Mouse (Mus musculus) myocyte (in vitro differentiated cells): ENCODE measurements at regions not wholly inside any gene's neighbourhood (a gene's known extent, or its start where the extent isn't known, plus 50 kb on each side); places are given as distances from the start of the nearest gene placed in this dataset.

Experiments
- H3K27me3 ChIP-seq: one replicate; pipeline ENCODE4 v1.6.1; 2011; ENCODE audit not compliant: control insufficient read depth, insufficient read depth, insufficient read length
- H3K36me3 ChIP-seq: one replicate; pipeline ENCODE4 v1.6.1; 2011; ENCODE audit not compliant: control insufficient read depth, insufficient read depth
- H3K4me2 ChIP-seq: one replicate; pipeline ENCODE4 v1.6.1; 2011; ENCODE audit warnings: low read depth, control low read depth
- H3K4me3 ChIP-seq: one replicate; pipeline ENCODE4 v1.5.1; 2011; ENCODE audit warnings: mild to moderate bottlenecking, control low read depth, moderate library complexity
- H3K79me2 ChIP-seq: one replicate; pipeline ENCODE4 v1.6.1; 2011; ENCODE audit not compliant: control insufficient read depth, insufficient read depth
- H3ac ChIP-seq: one replicate; pipeline ENCODE4 v1.6.1; 2011; ENCODE audit not compliant: control insufficient read depth, insufficient read length
- CEBPB ChIP-seq: IDR thresholded peaks from 2 replicates; pipeline ENCODE4 v1.6.1; 2011; ENCODE audit warnings: mild to moderate bottlenecking, moderate library complexity; ENCODE audit not compliant: poor library complexity, insufficient read depth, severe bottlenecking
- E2F4 ChIP-seq: IDR thresholded peaks from one replicate; pipeline ENCODE4 v1.6.1; 2011; ENCODE audit warnings: mild to moderate bottlenecking, control low read depth, moderate library complexity; ENCODE audit not compliant: insufficient read depth
- MAX ChIP-seq: IDR thresholded peaks from one replicate; pipeline ENCODE4 v1.6.1; 2011; ENCODE audit warnings: low read depth, mild to moderate bottlenecking, control low read depth
- MYOD1 ChIP-seq, 3 experiments: IDR thresholded peaks; one replicate each; pipeline ENCODE4 v1.6.1; 2011; ENCODE audit warnings: control low read depth in 2 of 3, low read depth in 2 of 3, mild to moderate bottlenecking in 2 of 3, moderate library complexity in 1 of 3; ENCODE audit not compliant: insufficient read length in 2 of 3, control insufficient read depth in 1 of 3
- MYOG ChIP-seq, 3 experiments: IDR thresholded peaks; one replicate each; pipeline ENCODE4 v1.6.1; 2011; ENCODE audit warnings: control low read depth in 2 of 3, low read depth in 2 of 3, mild to moderate bottlenecking in 2 of 3; ENCODE audit not compliant: insufficient read length in 2 of 3, control insufficient read depth in 1 of 3, insufficient read depth in 1 of 3
- POLR2A ChIP-seq: IDR thresholded peaks from one replicate; pipeline ENCODE4 v1.6.1; 2011; ENCODE audit warnings: low read depth, mild to moderate bottlenecking, control low read depth, moderate library complexity; ENCODE audit not compliant: insufficient read length
- POLR2AphosphoS2 ChIP-seq: IDR thresholded peaks from one replicate; pipeline ENCODE4 v1.6.1; 2011; ENCODE audit warnings: low read depth, control low read depth; ENCODE audit not compliant: insufficient read length
- REST ChIP-seq: IDR thresholded peaks from one replicate; pipeline ENCODE4 v1.6.1; 2011; ENCODE audit warnings: mild to moderate bottlenecking, control low read depth, moderate library complexity; ENCODE audit not compliant: insufficient read depth, insufficient read length
- SRF ChIP-seq: IDR thresholded peaks from one replicate; pipeline ENCODE4 v1.6.1; 2011; ENCODE audit warnings: low read depth; ENCODE audit not compliant: control insufficient read depth, insufficient read length
- TCF12 ChIP-seq: IDR thresholded peaks from one replicate; pipeline ENCODE4 v1.6.1; 2011; ENCODE audit warnings: mild to moderate bottlenecking, control low read depth; ENCODE audit not compliant: poor library complexity, insufficient read depth, severe bottlenecking
- TCF3 ChIP-seq: IDR thresholded peaks from one replicate; pipeline ENCODE4 v1.6.1; 2011; ENCODE audit warnings: low read depth, control low read depth; ENCODE audit not compliant: insufficient read length
- USF1 ChIP-seq: IDR thresholded peaks from one replicate; pipeline ENCODE4 v1.6.1; 2011; ENCODE audit warnings: low read depth, mild to moderate bottlenecking, control low read depth, moderate library complexity

DNA sequence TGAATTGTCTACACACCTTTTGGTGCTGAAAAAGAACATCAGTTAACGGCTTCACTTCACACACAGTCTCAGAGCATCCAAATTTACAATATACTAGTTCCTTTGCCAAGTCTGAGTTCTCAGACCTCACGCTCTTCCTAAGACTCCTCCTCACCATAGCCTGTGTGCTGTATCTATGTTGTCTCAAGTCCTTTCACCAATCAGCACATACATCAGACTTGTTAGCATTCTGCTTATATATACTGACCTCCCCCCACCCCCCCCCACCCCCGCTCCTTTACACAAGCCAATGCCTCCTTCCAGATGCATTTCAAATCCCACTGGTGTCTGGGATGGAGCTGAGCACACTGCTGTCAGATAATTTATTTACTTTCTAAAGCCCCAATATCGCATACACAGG lies 143.8 kb downstream of the Cth start:
- H3K27me3 ChIP-seq, result no peaks in the 10 kb centered on the region
- no peaks in the 10 kb centered on the region for H3K36me3 ChIP-seq
- no peak overlapping the region for H3K4me3 ChIP-seq
- no peaks in the 10 kb centered on the region for H3K79me2 ChIP-seq
- H3K4me2 ChIP-seq, result no peak overlapping the region
- TF ChIP-seq TCF3 (no peak), POLR2A (no peak), REST (no peak), USF1 (no peak), MAX (no peak), MYOG (IDR thresholded peaks at IDR 0.05; ENCODE audit: control insufficient read depth in 1 of 3, insufficient read depth in 1 of 3, insufficient read length in 2 of 3, low read depth in 2 of 3) (no peak), SRF (no peak), TCF12 (no peak), POLR2AphosphoS2 (no peak), E2F4 (no peak), MYOD1 (IDR thresholded peaks at IDR 0.05; ENCODE audit: control insufficient read depth in 1 of 3, insufficient read length in 2 of 3, low read depth in 2 of 3) (no peak), CEBPB (no peak)
- no peak overlapping the region for H3ac ChIP-seq

DNA sequence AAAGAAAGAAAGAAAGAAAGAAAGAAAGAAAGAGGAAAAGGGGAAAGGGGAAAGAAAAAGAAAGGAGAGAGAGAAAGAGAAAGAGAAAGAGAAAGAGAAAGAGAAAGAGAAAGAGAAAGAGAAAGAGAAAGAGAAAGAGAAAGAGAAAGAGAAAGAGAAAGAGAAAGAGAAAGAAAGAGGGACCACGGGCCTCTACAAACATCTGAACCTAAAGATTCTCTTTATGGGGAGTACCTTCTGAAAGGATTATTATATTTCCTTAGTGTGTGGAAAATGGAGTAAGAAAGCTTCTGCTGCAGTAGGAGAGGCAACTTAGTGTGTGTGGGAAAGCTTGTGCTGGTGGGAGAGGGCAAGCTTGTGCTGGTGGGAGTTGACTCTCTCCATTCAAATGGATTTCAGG lies 147.1 kb downstream of the Cth start:
- H3K4me2 ChIP-seq, result no peak overlapping the region
- H3K27me3 ChIP-seq, result no peaks in the 10 kb centered on the region
- no peak for TF ChIP-seq MYOD1 (IDR thresholded peaks at IDR 0.05; ENCODE audit: control insufficient read depth in 1 of 3, insufficient read length in 2 of 3, low read depth in 2 of 3)
- TF ChIP-seq REST, result no peak
- no peak for TF ChIP-seq USF1
- TF ChIP-seq TCF12, result no peak
- no peak for TF ChIP-seq CEBPB
- TF ChIP-seq POLR2A, result no peak
- no peak for TF ChIP-seq E2F4
- TF ChIP-seq MYOG (IDR thresholded peaks at IDR 0.05; ENCODE audit: control insufficient read depth in 1 of 3, insufficient read depth in 1 of 3, insufficient read length in 2 of 3, low read depth in 2 of 3), result no peak
- no peak for TF ChIP-seq SRF
- no peak for TF ChIP-seq MAX
- TF ChIP-seq TCF3, result no peak
- no peak for TF ChIP-seq POLR2AphosphoS2
- no peaks in the 10 kb centered on the region for H3K36me3 ChIP-seq
- no peak overlapping the region for H3ac ChIP-seq
- H3K79me2 ChIP-seq, result no peaks in the 10 kb centered on the region
- no peak overlapping the region for H3K4me3 ChIP-seq

DNA sequence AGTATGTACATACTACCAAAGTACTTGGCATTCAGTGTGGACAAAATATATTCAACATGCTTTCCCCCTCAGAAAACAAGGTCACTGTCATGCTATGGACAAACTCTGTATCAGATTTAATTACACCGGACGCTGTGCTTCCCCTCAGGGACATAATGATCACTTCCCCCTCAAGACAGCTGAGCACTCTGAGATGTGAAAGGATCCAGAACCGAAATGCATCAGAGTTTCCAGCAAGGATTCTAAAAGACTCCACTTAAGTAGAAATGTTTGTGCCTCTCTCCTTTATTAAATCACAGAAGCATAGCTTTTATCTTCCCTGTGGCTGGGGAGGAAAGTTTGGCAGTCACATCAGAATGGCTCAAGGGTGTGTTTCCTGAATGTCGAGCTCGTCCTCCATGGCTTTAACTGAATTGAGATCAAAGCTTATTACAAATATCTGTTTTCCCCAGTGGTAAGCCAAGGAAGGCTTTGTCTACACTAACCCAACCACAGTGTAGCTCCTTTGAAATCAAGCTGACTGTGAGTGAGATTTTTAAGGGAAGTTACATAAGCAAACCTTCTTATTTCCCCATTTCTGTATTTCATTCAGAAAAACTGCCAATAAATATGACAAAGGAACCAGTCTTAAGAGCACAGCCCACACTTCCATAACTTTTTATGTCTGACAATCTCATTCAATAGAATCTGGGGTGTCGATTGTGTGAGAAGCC lies 161.2 kb downstream of the Cth start:
- no peak for TF ChIP-seq CEBPB
- no peak for TF ChIP-seq TCF3
- no peak for TF ChIP-seq TCF12
- no peak for TF ChIP-seq MYOG (IDR thresholded peaks at IDR 0.05; ENCODE audit: control insufficient read depth in 1 of 3, insufficient read depth in 1 of 3, insufficient read length in 2 of 3, low read depth in 2 of 3)
- H3K4me2 ChIP-seq, result no peak overlapping the region

GRCm38 (mm10) chr3:157759856-157760255 lies 165.0 kb downstream of the Cth start:
- no peak for TF ChIP-seq POLR2AphosphoS2
- no peak for TF ChIP-seq SRF
- H3K4me3 ChIP-seq, result no peak overlapping the region
- H3K27me3 ChIP-seq, result no peaks in the 10 kb centered on the region
- no peaks in the 10 kb centered on the region for H3K36me3 ChIP-seq
- H3K4me2 ChIP-seq, result no peak overlapping the region
- no peaks in the 10 kb centered on the region for H3K79me2 ChIP-seq
- no peak overlapping the region for H3ac ChIP-seq

More for the DNA sequence above, 161.2 kb downstream of the Cth start:
- no peak overlapping the region for H3K4me3 ChIP-seq
- H3K79me2 ChIP-seq, result no peaks in the 10 kb centered on the region
- H3K27me3 ChIP-seq, result no peaks in the 10 kb centered on the region
- no peak overlapping the region for H3ac ChIP-seq
- no peaks in the 10 kb centered on the region for H3K36me3 ChIP-seq

GRCm38 (mm10) chr3:157754826-157755225 lies 170.1 kb downstream of the Cth start:
- Histone ChIP-seq H3K36me3 (no peaks in the 10 kb centered on the region), H3K4me2 (no peak overlapping the region), H3ac (no peak overlapping the region), H3K79me2 (no peaks in the 10 kb centered on the region), H3K27me3 (no peaks in the 10 kb centered on the region), H3K4me3 (no peak overlapping the region)
- TF ChIP-seq SRF (no peak), MYOD1 (IDR thresholded peaks at IDR 0.05; ENCODE audit: control insufficient read depth in 1 of 3, insufficient read length in 2 of 3, low read depth in 2 of 3) (no peak), POLR2A (no peak), TCF12 (no peak), E2F4 (no peak), CEBPB (no peak), TCF3 (no peak), USF1 (no peak), MAX (no peak), MYOG (IDR thresholded peaks at IDR 0.05; ENCODE audit: control insufficient read depth in 1 of 3, insufficient read depth in 1 of 3, insufficient read length in 2 of 3, low read depth in 2 of 3) (no peak)
